Mouse (Mus musculus) neural tube, embryonic 13.5 days (tissue): ENCODE results near the gene Mfng. TPM values are rescaled to one million over a fixed set of nuclear protein-coding genes. Genes with fewer than 3 reads are reported as not detected.

Source experiments
- ATAC-seq: fragments of 200-750 bp; cut with Nextera tagmentation; 2 replicates; pipeline ENCODE4 v1.8.0; 2017; ENCODE audit warnings: low read depth, mild to moderate bottlenecking, moderate TSS enrichment, moderate library complexity
- H3K27ac ChIP-seq: fragments of 300-500 bp; sonication (generic); replicated peaks from 2 replicates; pipeline ENCODE4 v1.5.1; 2015; ENCODE audit warnings: moderate library complexity, mild to moderate bottlenecking, inconsistent platforms
- H3K27me3 ChIP-seq: fragments of 300-500 bp; sonication (generic); 2 replicates; pipeline ENCODE4 v1.6.1; 2015; ENCODE audit warnings: mild to moderate bottlenecking, inconsistent platforms
- H3K36me3 ChIP-seq: fragments of 300-500 bp; sonication (generic); 2 replicates; pipeline ENCODE4 v1.6.1; 2015; ENCODE audit warnings: mild to moderate bottlenecking, inconsistent platforms
- H3K4me1 ChIP-seq: fragments of 300-500 bp; sonication (generic); replicated peaks from 2 replicates; pipeline ENCODE4 v1.6.1; 2015; ENCODE audit warnings: inconsistent platforms
- H3K4me2 ChIP-seq: fragments of 300-500 bp; sonication (generic); 2 replicates; pipeline ENCODE4 v1.6.1; 2015; ENCODE audit warnings: inconsistent platforms, mild to moderate bottlenecking, moderate library complexity
- H3K4me3 ChIP-seq: fragments of 300-500 bp; sonication (generic); 2 replicates; pipeline ENCODE4 v1.5.1; 2015; ENCODE audit warnings: mild to moderate bottlenecking, inconsistent platforms
- H3K9ac ChIP-seq: fragments of 300-500 bp; sonication (generic); 2 replicates; pipeline ENCODE4 v1.6.1; 2015; ENCODE audit warnings: moderate library complexity, mild to moderate bottlenecking, inconsistent platforms
- H3K9me3 ChIP-seq: fragments of 300-500 bp; sonication (generic); 2 replicates; pipeline ENCODE4 v1.6.1; 2016; ENCODE audit warnings: inconsistent platforms
- WGBS: fragments of 180-500 bp; shearing (Covaris S2); methylation state at CpG from one replicate; pipeline ENCODE4 v1.1.7; 2015; 5-methylcytosine and 5-hydroxymethylcytosine counted together
- polyA plus RNA-seq: library from polyadenylated mRNA; unstranded; fragments of >200 nt; fragmentation: Nextera tagmentation; extraction: Ambion mirVana; gene quantifications from 2 replicates; pipeline ENCODE4 v1.2.1, GENCODE M21; 2015

Gene Mfng
- polyA plus RNA-seq, 1 experiment from 2014 or later, result 34.2 TPM

DNA sequence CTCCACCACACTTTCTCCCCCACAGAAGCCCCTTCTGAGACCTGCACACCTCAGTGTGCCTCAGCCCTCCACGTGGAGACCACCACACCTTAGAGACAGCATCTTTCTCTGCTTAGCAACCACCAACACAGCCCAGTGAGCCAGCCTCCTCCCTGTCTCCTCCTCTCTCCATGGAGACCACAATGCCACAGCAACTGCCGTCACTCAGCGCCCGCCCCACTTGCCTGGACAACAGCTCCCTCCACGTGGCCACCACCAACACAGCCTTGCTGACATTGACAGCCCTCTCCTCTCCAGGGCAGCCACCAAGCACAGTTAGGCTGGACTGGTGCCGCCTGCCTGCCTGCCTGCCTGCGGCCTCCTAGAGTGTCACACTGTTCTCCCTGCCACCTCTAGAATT lies 63.5 kb downstream of the Mfng start:
- Histone ChIP-seq H3K9ac (peak overlapping the region; percentile 50), H3K27ac (peak overlapping the region; percentile 61), H3K4me1 (peaks cover 68% of the 10 kb centered on the region), H3K36me3 (no peaks in the 10 kb centered on the region), H3K9me3 (no peaks in the 10 kb centered on the region), H3K4me2 (0 out of 2 replicates have a peak overlapping the region, but pooled peaks have one; percentile 0), H3K27me3 (peaks cover 37% of the 10 kb centered on the region), H3K4me3 (no peak overlapping the region)
- 19% methylated on average over 7 of the region's 7 CpGs for WGBS
- ATAC-seq, result peak; percentile 48

DNA sequence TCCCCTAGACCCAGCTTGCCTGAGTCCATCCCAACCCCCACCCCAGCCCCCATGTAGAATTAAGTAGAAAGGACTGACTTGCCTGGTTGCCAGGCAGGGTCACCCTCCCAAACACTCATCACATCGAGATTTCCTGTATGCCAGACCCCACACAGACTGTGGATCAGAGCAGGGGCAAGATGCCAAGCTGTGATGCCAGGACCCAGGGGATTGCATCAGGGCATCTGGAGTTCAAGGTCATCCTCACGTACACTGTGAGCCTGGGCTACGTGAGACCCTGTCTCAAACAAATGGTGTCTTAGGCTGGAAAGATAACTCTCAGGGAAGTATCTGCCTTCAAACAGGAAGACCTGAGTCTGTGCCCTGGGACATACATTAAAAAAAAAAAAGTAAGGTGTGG lies 66.6 kb downstream of the Mfng start:
- H3K27me3 ChIP-seq, result peaks cover 8% of the 10 kb centered on the region
- no peaks in the 10 kb centered on the region for H3K36me3 ChIP-seq
- no peak overlapping the region for H3K27ac ChIP-seq
- no peak overlapping the region for H3K4me3 ChIP-seq
- 54% methylated on average over 3 of the region's 3 CpGs for WGBS
- H3K4me2 ChIP-seq, result no peak overlapping the region
- peaks cover 49% of the 10 kb centered on the region for H3K4me1 ChIP-seq
- H3K9ac ChIP-seq, result no peak overlapping the region
- H3K9me3 ChIP-seq, result no peaks in the 10 kb centered on the region
- no peak for ATAC-seq

Other genes starting within 250 kb of the Mfng start
- 7.4 and 8.5 TPM in 2 replicates for gene C1qtnf6, start 242.1 kb downstream of the Mfng start, polyA plus RNA-seq
- gene Sstr3, start 228.8 kb downstream of the Mfng start, polyA plus RNA-seq, result 0.25 and 0.29 TPM in 2 replicates
- 6.4 and 8.8 TPM in 2 replicates for gene Rac2, start 200.7 kb downstream of the Mfng start, polyA plus RNA-seq
- 7.3 and 7.7 TPM in 2 replicates for gene Cyth4, start 176.4 kb downstream of the Mfng start, polyA plus RNA-seq
- 5.5 and 6.0 TPM in 2 replicates for gene Elfn2, start 54.7 kb downstream of the Mfng start, polyA plus RNA-seq
- 1.7 and 2.0 TPM in 2 replicates for gene Card10, start 29.6 kb upstream of the Mfng start, polyA plus RNA-seq
- gene Cdc42ep1, start 69.1 kb upstream of the Mfng start, polyA plus RNA-seq, result 11.5 and 13.7 TPM in 2 replicates
- gene Lgals2, start 82.1 kb upstream of the Mfng start, polyA plus RNA-seq, result not detected in 2 replicates
- 44.0 and 51.0 TPM in 2 replicates for gene Gga1, start 103.7 kb upstream of the Mfng start, polyA plus RNA-seq
- 0.37 TPM in 1 of 2 replicates, not detected in the other for gene Gm49510, start 126.2 kb upstream of the Mfng start, polyA plus RNA-seq
- gene Sh3bp1, start 126.3 kb upstream of the Mfng start, polyA plus RNA-seq, result 6.2 and 6.8 TPM in 2 replicates
- gene Pdxp, start 140.4 kb upstream of the Mfng start, polyA plus RNA-seq, result 46.3 and 53.6 TPM in 2 replicates
- gene Lgals1, start 153.2 kb upstream of the Mfng start, polyA plus RNA-seq, result 273 and 356 TPM in 2 replicates
- 57.1 and 60.8 TPM in 2 replicates for gene Nol12, start 161.5 kb upstream of the Mfng start, polyA plus RNA-seq
- 33.4 and 40.1 TPM in 2 replicates for gene Triobp, start 174.2 kb upstream of the Mfng start, polyA plus RNA-seq